Comparison of ENCODE assay signal across 8 mouse cellular contexts in the genomic region with DNA sequence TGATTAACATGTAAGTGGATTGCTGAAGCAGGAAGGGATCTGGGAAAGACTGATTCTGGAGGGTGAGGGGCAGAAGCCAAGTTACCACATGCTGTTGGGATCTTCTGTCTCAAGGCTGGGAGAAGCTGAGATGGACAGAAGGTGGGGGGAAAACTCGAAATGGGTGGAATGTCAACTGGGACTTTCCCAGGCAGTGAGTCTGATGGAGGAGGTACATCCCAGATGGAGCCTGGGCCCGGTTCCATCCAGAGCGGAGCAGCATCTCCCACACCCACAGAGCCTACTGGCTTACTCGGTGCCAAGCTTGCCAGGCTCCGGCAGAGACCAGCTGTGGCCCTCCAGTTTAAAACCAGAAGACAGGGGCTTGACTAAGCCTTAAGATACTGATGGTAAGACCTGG. TPM values are rescaled to one million over a fixed set of nuclear protein-coding genes. Genes with fewer than 3 reads are reported as not detected.
DNase-seq lines count a peak whose midpoint lies in the region; ATAC-seq lines count a peak whose summit lies in the region.

No protein-coding gene starts in this region.

- peak overlapping the region; percentile 28; the same call in 1 of the 2 replicates for H3K27ac ChIP-seq in neural tube, embryonic 13.5 days (replicated peaks)
- no peak overlapping the region for H3K27ac ChIP-seq in neural tube, embryonic 15.5 days (replicated peaks)

- peak; percentile 59; the same call in 1 of the 2 replicates for ATAC-seq in neural tube, embryonic 13.5 days (ENCODE audit: low read depth)
- ATAC-seq in neural tube, embryonic 15.5 days (ENCODE audit: low FRiP score), result no peak
- no peak for ATAC-seq in megakaryocyte progenitor cell, adult 5-6 weeks (replicated peaks; ENCODE audit: poor library complexity)
- ATAC-seq in megakaryocyte-erythroid progenitor cell, adult 5-6 weeks (replicated peaks; ENCODE audit: low FRiP score, low TSS enrichment, poor library complexity, severe bottlenecking), result no peak

- WGBS in neural tube, embryonic 13.5 days, result 75% methylated on average over 5 of the region's 5 CpGs
- 71% methylated on average over 5 of the region's 5 CpGs for WGBS in neural tube, embryonic 15.5 days

- H3K27me3 ChIP-seq in neural tube, embryonic 13.5 days, result no peaks in the 10 kb centered on the region
- no peaks in the 10 kb centered on the region for H3K27me3 ChIP-seq in neural tube, embryonic 15.5 days (replicated peaks)

- H3K4me2 ChIP-seq in neural tube, embryonic 13.5 days, result no peak overlapping the region
- H3K4me2 ChIP-seq in neural tube, embryonic 15.5 days, result no peak overlapping the region

- no peak overlapping the region for H3K4me3 ChIP-seq in neural tube, embryonic 13.5 days
- H3K4me3 ChIP-seq in neural tube, embryonic 15.5 days (replicated peaks), result no peak overlapping the region

- H3K9ac ChIP-seq in neural tube, embryonic 13.5 days, result 0 out of 2 replicates have a peak overlapping the region, but pooled peaks have one; percentile 3
- H3K9ac ChIP-seq in neural tube, embryonic 15.5 days (replicated peaks), result no peak overlapping the region

- peaks cover 37% of the 10 kb centered on the region for H3K4me1 ChIP-seq in neural tube, embryonic 13.5 days (replicated peaks)
- H3K4me1 ChIP-seq in neural tube, embryonic 15.5 days, result peaks cover 23% of the 10 kb centered on the region

- 0 out of 2 replicates have a peak, but pooled peaks cover 6% of the 10 kb centered on the region for H3K36me3 ChIP-seq in neural tube, embryonic 13.5 days
- H3K36me3 ChIP-seq in neural tube, embryonic 15.5 days, result no peaks in the 10 kb centered on the region

- DNase-seq in frontal cortex, postnatal 10 days (ENCODE audit: low spot score in 2 of 2), result peak; percentile 52 to 62
- DNase-seq in layer of hippocampus, adult 9-10 months (ENCODE audit: low spot score), result peak; percentile 72
- DNase-seq in right cerebral cortex, adult 18-20 months, result peak; percentile 82
- DNase-seq in urinary bladder, adult 18-20 months (ENCODE audit: low spot score in 2 of 2), result no peak

- H3K9me3 ChIP-seq in neural tube, embryonic 13.5 days, result no peaks in the 10 kb centered on the region
- H3K9me3 ChIP-seq in neural tube, embryonic 15.5 days (replicated peaks), result no peaks in the 10 kb centered on the region

RNA-seq across cellular contexts. Expression of a gene that starts 33.4 kb away (rescaled TPM):
- polyA plus RNA-seq in neural tube, embryonic 13.5 days (2015; fragmentation: Nextera tagmentation; extraction: Ambion mirVana), result not detected in 2 replicates
- polyA plus RNA-seq in neural tube, embryonic 15.5 days (2015; fragmentation: Nextera tagmentation; extraction: Ambion mirVana), result 0.09 TPM in 1 of 2 replicates, not detected in the other
- total RNA-seq in megakaryocyte progenitor cell, adult 5-6 weeks (2015), result not detected in 2 replicates
- total RNA-seq in megakaryocyte progenitor cell, adult 5-6 weeks (2017), result not detected in 2 replicates
- total RNA-seq in megakaryocyte-erythroid progenitor cell, adult 5-6 weeks (2014; fragmentation: Nextera tagmentation), result 0.42 TPM in 1 of 2 replicates, not detected in the other
- 2.2 TPM in 1 of 2 replicates, not detected in the other for total RNA-seq in megakaryocyte-erythroid progenitor cell, adult 5-6 weeks (2017)

RNA-seq across cellular contexts. Expression of a gene that starts 52.3 kb away (rescaled TPM):
- 30.6 and 31.5 TPM in 2 replicates for polyA plus RNA-seq in neural tube, embryonic 13.5 days (2015; fragmentation: Nextera tagmentation; extraction: Ambion mirVana)
- 24.9 and 27.8 TPM in 2 replicates for polyA plus RNA-seq in neural tube, embryonic 15.5 days (2015; fragmentation: Nextera tagmentation; extraction: Ambion mirVana)
- not detected in 2 replicates for total RNA-seq in megakaryocyte progenitor cell, adult 5-6 weeks (2015)
- total RNA-seq in megakaryocyte progenitor cell, adult 5-6 weeks (2017), result not detected in 2 replicates
- total RNA-seq in megakaryocyte-erythroid progenitor cell, adult 5-6 weeks (2014; fragmentation: Nextera tagmentation), result not detected in 2 replicates
- total RNA-seq in megakaryocyte-erythroid progenitor cell, adult 5-6 weeks (2017), result not detected in 2 replicates

RNA-seq across cellular contexts. Expression of a gene that starts 57.8 kb away (rescaled TPM):
- 0.36 and 0.60 TPM in 2 replicates for polyA plus RNA-seq in neural tube, embryonic 13.5 days (2015; fragmentation: Nextera tagmentation; extraction: Ambion mirVana)
- polyA plus RNA-seq in neural tube, embryonic 15.5 days (2015; fragmentation: Nextera tagmentation; extraction: Ambion mirVana), result 0.43 and 0.54 TPM in 2 replicates
- not detected in 2 replicates for total RNA-seq in megakaryocyte progenitor cell, adult 5-6 weeks (2015)
- total RNA-seq in megakaryocyte progenitor cell, adult 5-6 weeks (2017), result 0.10 TPM in 1 of 2 replicates, not detected in the other
- 2.0 TPM in 1 of 2 replicates, not detected in the other for total RNA-seq in megakaryocyte-erythroid progenitor cell, adult 5-6 weeks (2014; fragmentation: Nextera tagmentation)
- 1.6 TPM in 1 of 2 replicates, not detected in the other for total RNA-seq in megakaryocyte-erythroid progenitor cell, adult 5-6 weeks (2017)

Comparison
In these comparisons a context has a peak if more than half of its experiments do, and no peak if none do; other contexts are left out.
1. DNase-seq: peak in frontal cortex, postnatal 10 days (2 of 2), layer of hippocampus, adult 9-10 months (single experiment) and right cerebral cortex, adult 18-20 months (single experiment); none in urinary bladder, adult 18-20 months (0 of 2).